ENCODE assay signal across 11 mouse cellular contexts in genomic region chr11:113519973-113520372, GRCm38 (mm10).
DNase-seq lines count a peak whose midpoint lies in the region; ATAC-seq lines count a peak whose summit lies in the region.
"Had no signal": no experiment of that assay in that cellular context is flagged by ENCODE, and none has a peak within 500 bp of the region (broad histone marks: within the 10 kb centered on the region; RNA-seq: fewer than 3 reads in every experiment).

No protein-coding gene starts in this region.

- 61% methylated on average over 7 of the region's 7 CpGs for WGBS in liver, embryonic 12.5 days (ENCODE audit: insufficient replicate concordance)
- WGBS in liver, embryonic 11.5 days = 77% methylated on average over 7 of the region's 7 CpGs
- WGBS in forebrain, embryonic 15.5 days = 62% methylated on average over 7 of the region's 7 CpGs
- WGBS in hindbrain, embryonic 16.5 days = 69% methylated on average over 7 of the region's 7 CpGs
- 77% methylated on average over 7 of the region's 7 CpGs for WGBS in neural tube, embryonic 15.5 days

- 0 out of 2 replicates have a peak, but pooled peaks cover 9% of the 10 kb centered on the region for H3K36me3 ChIP-seq in liver, embryonic 12.5 days
- H3K36me3 ChIP-seq in liver, embryonic 11.5 days (ENCODE audit: control insufficient read depth, insufficient read depth, low read length) = no peaks in the 10 kb centered on the region; the same call in 1 of the 2 replicates
- no peaks in the 10 kb centered on the region for H3K36me3 ChIP-seq in forebrain, embryonic 15.5 days
- no peaks in the 10 kb centered on the region for H3K36me3 ChIP-seq in hindbrain, embryonic 16.5 days (ENCODE audit: control insufficient read depth, insufficient read depth, low read length)
- no peaks in the 10 kb centered on the region for H3K36me3 ChIP-seq in neural tube, embryonic 15.5 days
- H3K36me3 ChIP-seq: liver, embryonic 15.5 days had no signal

- no peak overlapping the region for H3K27ac ChIP-seq in liver, embryonic 12.5 days
- H3K27ac ChIP-seq in liver, embryonic 11.5 days (ENCODE audit: low read depth, low read length) = no peak overlapping the region
- H3K27ac ChIP-seq in forebrain, embryonic 15.5 days (replicated peaks) = peak overlapping the region; percentile 93
- H3K27ac ChIP-seq in hindbrain, embryonic 16.5 days (ENCODE audit: low read depth, low read length) = no peak overlapping the region
- H3K27ac ChIP-seq in neural tube, embryonic 15.5 days (replicated peaks) = 0 out of 2 replicates have a peak overlapping the region, but pooled peaks have one; percentile 0
- H3K27ac ChIP-seq: heart, adult 2 months; liver, embryonic 15.5 days had no signal

- DNase-seq in liver, embryonic 11.5 days (ENCODE audit: low spot score) = no peak
- no peak for DNase-seq in lung, postnatal 25 days (ENCODE audit: low spot score)
- no peak for DNase-seq in adrenal gland, adult 18-20 months (ENCODE audit: low spot score in 2 of 2)
- DNase-seq: adrenal gland, postnatal 36 days; cerebellum, adult 8-10 months; heart, adult 2 months had no signal

- ATAC-seq in liver, embryonic 12.5 days = 0 out of 2 replicates have a peak, but pooled peaks have one; percentile 6
- ATAC-seq in liver, embryonic 11.5 days (replicated peaks; ENCODE audit: low FRiP score) = no peak
- ATAC-seq in forebrain, embryonic 15.5 days (replicated peaks) = peak; percentile 5; the same call in 1 of the 2 replicates
- ATAC-seq in hindbrain, embryonic 16.5 days = no peak
- no peak for ATAC-seq in neural tube, embryonic 15.5 days (ENCODE audit: low FRiP score)

- peaks cover 16% of the 10 kb centered on the region for H3K4me1 ChIP-seq in liver, embryonic 12.5 days
- no peaks in the 10 kb centered on the region; the same call in 1 of the 2 replicates for H3K4me1 ChIP-seq in liver, embryonic 11.5 days (replicated peaks; ENCODE audit: control insufficient read depth, insufficient read depth, low read length)
- peaks cover 54% of the 10 kb centered on the region for H3K4me1 ChIP-seq in forebrain, embryonic 15.5 days
- peaks cover 18% of the 10 kb centered on the region for H3K4me1 ChIP-seq in hindbrain, embryonic 16.5 days (ENCODE audit: control insufficient read depth, insufficient read depth, low read depth, low read length)
- H3K4me1 ChIP-seq in neural tube, embryonic 15.5 days = peaks cover 51% of the 10 kb centered on the region

- H3K4me2 ChIP-seq in liver, embryonic 12.5 days = no peak overlapping the region
- H3K4me2 ChIP-seq in liver, embryonic 11.5 days = no peak overlapping the region
- peak overlapping the region; percentile 15; the same call in 1 of the 2 replicates for H3K4me2 ChIP-seq in forebrain, embryonic 15.5 days (replicated peaks)
- H3K4me2 ChIP-seq in hindbrain, embryonic 16.5 days (ENCODE audit: low read length) = no peak overlapping the region
- H3K4me2 ChIP-seq in neural tube, embryonic 15.5 days = no peak overlapping the region
- H3K4me2 ChIP-seq: liver, embryonic 15.5 days had no signal

- H3K9me3 ChIP-seq in liver, embryonic 12.5 days (replicated peaks) = no peaks in the 10 kb centered on the region
- H3K9me3 ChIP-seq in liver, embryonic 11.5 days (ENCODE audit: control insufficient read depth, low read length) = no peaks in the 10 kb centered on the region
- H3K9me3 ChIP-seq in forebrain, embryonic 15.5 days = no peaks in the 10 kb centered on the region
- no peaks in the 10 kb centered on the region for H3K9me3 ChIP-seq in hindbrain, embryonic 16.5 days (ENCODE audit: control insufficient read depth, low read length)
- no peaks in the 10 kb centered on the region for H3K9me3 ChIP-seq in neural tube, embryonic 15.5 days (replicated peaks)
- H3K9me3 ChIP-seq: liver, embryonic 15.5 days had no signal

- H3K9ac ChIP-seq in liver, embryonic 12.5 days = no peak overlapping the region
- H3K9ac ChIP-seq in liver, embryonic 11.5 days (ENCODE audit: low read depth, low read length) = no peak overlapping the region
- peak overlapping the region; percentile 33; the same call in 1 of the 2 replicates for H3K9ac ChIP-seq in forebrain, embryonic 15.5 days (replicated peaks)
- H3K9ac ChIP-seq in hindbrain, embryonic 16.5 days (ENCODE audit: low read depth, low read length) = 0 out of 2 replicates have a peak overlapping the region, but pooled peaks have one; percentile 24
- H3K9ac ChIP-seq in neural tube, embryonic 15.5 days (replicated peaks) = no peak overlapping the region
- H3K9ac ChIP-seq: liver, embryonic 15.5 days had no signal

- H3K4me3 ChIP-seq in liver, embryonic 12.5 days = no peak overlapping the region
- no peak overlapping the region for H3K4me3 ChIP-seq in liver, embryonic 11.5 days (ENCODE audit: low read depth, low read length)
- no peak overlapping the region for H3K4me3 ChIP-seq in forebrain, embryonic 15.5 days
- H3K4me3 ChIP-seq in hindbrain, embryonic 16.5 days (ENCODE audit: low read length) = no peak overlapping the region
- H3K4me3 ChIP-seq in neural tube, embryonic 15.5 days (replicated peaks) = no peak overlapping the region
- H3K4me3 ChIP-seq: heart, adult 2 months; liver, embryonic 15.5 days had no signal

- H3K27me3 ChIP-seq in liver, embryonic 12.5 days (replicated peaks) = no peaks in the 10 kb centered on the region
- no peaks in the 10 kb centered on the region for H3K27me3 ChIP-seq in liver, embryonic 11.5 days (replicated peaks; ENCODE audit: control insufficient read depth, insufficient read depth, low read length)
- no peaks in the 10 kb centered on the region for H3K27me3 ChIP-seq in forebrain, embryonic 15.5 days
- no peaks in the 10 kb centered on the region for H3K27me3 ChIP-seq in hindbrain, embryonic 16.5 days (replicated peaks; ENCODE audit: control insufficient read depth, insufficient read depth, low read length)
- no peaks in the 10 kb centered on the region for H3K27me3 ChIP-seq in neural tube, embryonic 15.5 days (replicated peaks)
- H3K27me3 ChIP-seq: liver, embryonic 15.5 days had no signal

Comparison
In these comparisons a context has a peak if more than half of its experiments do, and no peak if none do; other contexts are left out.
1. ATAC-seq: peak in liver, embryonic 12.5 days (single experiment) and forebrain, embryonic 15.5 days (single experiment); none in liver, embryonic 11.5 days (single experiment), hindbrain, embryonic 16.5 days (single experiment) and neural tube, embryonic 15.5 days (single experiment).
2. H3K27ac ChIP-seq: peak in forebrain, embryonic 15.5 days (single experiment) and neural tube, embryonic 15.5 days (single experiment); none in liver, embryonic 12.5 days (single experiment), liver, embryonic 11.5 days (single experiment) and hindbrain, embryonic 16.5 days (single experiment).
3. H3K9ac ChIP-seq: peak in forebrain, embryonic 15.5 days (single experiment) and hindbrain, embryonic 16.5 days (single experiment); none in liver, embryonic 12.5 days (single experiment), liver, embryonic 11.5 days (single experiment) and neural tube, embryonic 15.5 days (single experiment).